Mouse (Mus musculus): ENCODE results near the gene Utp11. TPM values are rescaled to one million over a fixed set of nuclear protein-coding genes. Genes with fewer than 3 reads are reported as not detected.
A peak's percentile ranks its signal among the peaks of the same experiment; 100 is the strongest.
"Not testable (repeated sequence)": the region's sequence is repeated elsewhere in the genome, so short reads cannot be mapped to it uniquely, and the experiment has no call there.

Utp11 gene
- 10 to 100 TPM; 17.3 to 18.7 TPM for total RNA-seq (2021)

- peak; percentile 86 for DNase-seq
These were observed at the start of gene Utp11 for GRCm38 (mm10) chr4:124693135-124693894. Gene Utp11, minus strand, starts transcription at chr4:124693600.

DNA sequence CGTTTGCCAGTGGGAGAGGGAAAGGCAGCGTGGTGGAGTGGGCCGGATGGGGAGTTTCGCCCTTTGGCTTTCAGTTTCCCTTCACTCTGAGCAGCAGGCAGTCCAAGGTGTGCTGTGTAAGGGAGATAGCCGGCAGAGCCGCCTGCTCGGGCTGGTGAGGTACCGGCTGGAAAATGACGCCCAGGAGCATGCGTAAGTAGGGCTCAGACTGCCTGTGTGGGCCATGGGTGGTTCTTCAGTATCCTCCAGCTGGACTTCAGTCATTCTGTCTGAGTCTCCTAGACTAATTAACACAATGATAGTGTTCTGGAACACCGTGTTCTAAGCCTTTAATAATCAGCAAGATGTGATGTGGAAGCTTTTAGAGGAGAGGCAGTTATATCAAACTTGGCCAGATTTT lies 49.4 kb upstream of the Utp11 start:
- DNase-seq: no peak

GRCm38 (mm10) chr4:124741376-124742343 lies 48.3 kb upstream of the Utp11 start, which contains the start of gene Inpp5b:
Gene Inpp5b, plus strand, starts transcription at chr4:124741850.
- DNase-seq: peak; percentile 79

GRCm38 (mm10) chr4:124738783-124739182 lies 45.4 kb upstream of the Utp11 start:
- DNase-seq: no peak

DNA sequence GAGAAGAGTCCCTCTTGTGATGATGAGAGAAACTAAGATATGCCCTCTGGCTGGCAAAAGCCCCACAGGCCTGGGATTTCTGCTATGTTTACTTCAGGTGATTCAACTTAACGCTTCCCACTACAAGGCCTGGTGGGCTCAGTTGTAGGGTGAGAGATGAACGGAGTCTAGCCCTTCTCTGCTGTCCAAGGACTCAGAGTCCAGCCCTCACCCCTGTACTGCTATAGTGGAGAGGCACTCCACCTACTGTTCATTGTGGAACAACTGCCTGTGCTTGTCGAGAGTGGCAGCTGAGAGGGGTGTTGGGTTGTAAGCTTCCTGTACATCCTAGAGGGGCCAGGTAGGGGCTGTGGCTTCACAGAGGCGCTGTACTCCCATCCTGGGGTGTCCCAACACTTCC lies 44.6 kb upstream of the Utp11 start:
- DNase-seq: no peak

DNA sequence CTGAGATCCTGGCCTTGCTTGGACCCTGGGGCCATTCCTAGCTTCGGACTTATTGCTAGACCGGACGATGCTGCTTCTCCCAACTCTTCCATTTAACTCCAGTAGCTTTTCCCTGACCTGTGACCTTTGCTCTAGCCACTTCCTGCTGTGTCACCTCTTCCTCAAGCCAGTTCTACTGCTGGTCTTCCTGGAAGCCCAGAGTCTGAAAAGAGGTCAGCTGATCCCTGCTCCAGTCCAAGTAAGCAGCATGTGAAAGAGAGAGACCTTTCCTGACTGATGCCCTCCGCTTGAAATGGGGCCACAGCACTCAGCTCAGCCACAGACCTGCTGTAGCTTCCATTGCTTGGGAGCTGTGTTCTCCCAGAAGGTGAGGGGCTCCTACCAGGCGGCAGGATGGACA lies 44.1 kb upstream of the Utp11 start:
- DNase-seq: no peak

- DNase-seq: no peak
These were observed 43.6 kb upstream of the Utp11 start for GRCm38 (mm10) chr4:124736952-124737351.

- no peak for DNase-seq
These were observed 32.7 kb upstream of the Utp11 start for GRCm38 (mm10) chr4:124726121-124726520.

DNA sequence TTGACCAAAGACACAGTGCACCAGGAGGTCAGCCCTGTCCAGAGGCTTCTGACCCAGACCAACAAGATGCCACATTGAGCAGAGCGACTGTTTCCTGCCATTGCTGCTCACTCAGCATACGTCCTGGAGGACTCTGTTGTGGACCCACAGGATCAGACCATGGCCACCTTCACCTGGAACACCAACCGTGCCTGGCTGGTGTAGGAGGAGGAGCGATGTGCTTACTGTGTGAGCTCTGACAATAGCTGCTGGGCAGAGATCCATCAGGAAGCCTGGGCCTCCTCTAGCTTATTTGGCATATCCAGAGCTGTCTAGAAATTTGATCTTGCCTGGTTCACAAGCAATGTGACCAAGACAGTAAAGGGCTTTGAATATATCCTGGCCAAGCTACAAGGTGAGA lies 25.7 kb upstream of the Utp11 start:
- DNase-seq: no peak

GRCm38 (mm10) chr4:124714545-124715481 lies 21.4 kb upstream of the Utp11 start, which contains the start of gene Sf3a3:
Gene Sf3a3, plus strand, starts transcription at chr4:124714776.
- DNase-seq: peak; percentile 96

DNA sequence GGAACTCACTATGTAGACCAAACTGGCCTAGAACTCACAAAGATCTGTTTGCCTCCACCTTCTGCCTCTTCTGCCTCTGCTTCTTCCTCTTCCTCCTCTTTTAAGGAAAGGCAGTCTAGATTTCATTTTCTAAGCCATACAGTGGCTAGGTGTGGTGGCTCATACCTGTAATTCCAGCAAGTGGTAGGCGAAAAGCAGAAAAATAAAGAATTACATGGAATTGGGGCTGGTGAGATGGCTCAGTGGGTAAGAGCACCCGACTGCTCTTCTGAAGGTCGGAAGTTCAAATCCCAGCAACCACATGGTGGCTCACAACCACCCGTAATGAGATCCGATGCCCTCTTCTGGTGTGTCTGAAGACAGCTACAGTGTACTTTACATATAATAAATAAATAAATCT lies 20.4 kb upstream of the Utp11 start:
- not testable (repeated sequence) for DNase-seq

- no peak for DNase-seq
These were observed 19.2 kb upstream of the Utp11 start for GRCm38 (mm10) chr4:124712618-124713017.

DNA sequence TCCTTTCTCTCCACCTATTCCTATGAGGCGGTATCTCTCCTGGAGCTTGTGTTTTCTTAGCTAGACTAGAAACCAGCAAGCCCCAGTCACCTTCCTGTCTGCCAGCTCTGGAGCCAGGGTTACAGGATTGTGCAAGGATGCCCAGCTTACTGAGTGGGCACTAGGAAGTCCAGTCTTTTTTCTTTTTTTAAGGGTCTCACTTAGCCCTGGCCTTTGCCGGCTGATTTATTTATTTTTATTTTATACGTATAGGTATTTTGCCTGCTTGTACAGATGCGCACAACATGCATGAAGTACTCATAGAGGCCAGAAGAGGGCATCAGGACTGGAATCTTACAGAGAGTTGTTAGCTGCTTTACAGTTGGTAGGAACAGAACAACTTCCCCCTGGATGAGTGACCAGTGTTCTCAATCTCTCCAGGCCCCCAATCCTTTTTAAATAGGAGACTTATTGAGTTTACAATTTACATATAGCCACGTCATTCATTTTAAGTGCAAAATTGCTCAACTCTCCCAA lies 17.4 kb upstream of the Utp11 start:
- DNase-seq: peak; percentile 63

DNA sequence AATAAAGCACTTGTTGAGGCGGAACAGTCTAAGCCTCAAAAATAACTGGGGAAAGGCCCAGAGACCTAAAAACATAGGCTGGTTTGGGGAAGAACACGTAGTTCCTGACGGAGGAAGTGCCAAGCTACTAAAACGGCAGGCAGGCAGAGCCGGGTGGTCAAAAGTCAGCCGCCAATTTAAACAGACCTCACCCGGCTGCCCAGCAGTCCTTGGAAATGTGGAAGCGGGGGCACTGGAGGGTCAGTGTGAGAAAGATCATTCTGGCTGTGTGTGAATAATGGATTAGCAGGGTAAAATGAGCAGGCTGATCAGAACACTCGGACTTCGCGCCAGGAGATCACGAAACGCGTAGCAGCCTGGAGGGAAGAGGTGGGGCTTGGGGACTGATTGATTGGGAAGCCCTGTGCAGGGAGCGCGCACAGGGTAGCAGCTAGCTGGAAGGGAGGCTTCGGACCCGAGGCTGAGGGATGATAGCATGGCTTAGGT lies 16.6 kb upstream of the Utp11 start:
- peak; percentile 55 for DNase-seq

- DNase-seq: peak; percentile 94
These were observed 15.4 kb upstream of the Utp11 start for GRCm38 (mm10) chr4:124708518-124709477.

- DNase-seq: not testable (repeated sequence)
These were observed 14.8 kb upstream of the Utp11 start for GRCm38 (mm10) chr4:124708200-124708517.

GRCm38 (mm10) chr4:124707381-124708199 lies 14.2 kb upstream of the Utp11 start:
- not testable (repeated sequence) for DNase-seq

- DNase-seq: no peak
These were observed 12.4 kb upstream of the Utp11 start for GRCm38 (mm10) chr4:124705661-124706269.

DNA sequence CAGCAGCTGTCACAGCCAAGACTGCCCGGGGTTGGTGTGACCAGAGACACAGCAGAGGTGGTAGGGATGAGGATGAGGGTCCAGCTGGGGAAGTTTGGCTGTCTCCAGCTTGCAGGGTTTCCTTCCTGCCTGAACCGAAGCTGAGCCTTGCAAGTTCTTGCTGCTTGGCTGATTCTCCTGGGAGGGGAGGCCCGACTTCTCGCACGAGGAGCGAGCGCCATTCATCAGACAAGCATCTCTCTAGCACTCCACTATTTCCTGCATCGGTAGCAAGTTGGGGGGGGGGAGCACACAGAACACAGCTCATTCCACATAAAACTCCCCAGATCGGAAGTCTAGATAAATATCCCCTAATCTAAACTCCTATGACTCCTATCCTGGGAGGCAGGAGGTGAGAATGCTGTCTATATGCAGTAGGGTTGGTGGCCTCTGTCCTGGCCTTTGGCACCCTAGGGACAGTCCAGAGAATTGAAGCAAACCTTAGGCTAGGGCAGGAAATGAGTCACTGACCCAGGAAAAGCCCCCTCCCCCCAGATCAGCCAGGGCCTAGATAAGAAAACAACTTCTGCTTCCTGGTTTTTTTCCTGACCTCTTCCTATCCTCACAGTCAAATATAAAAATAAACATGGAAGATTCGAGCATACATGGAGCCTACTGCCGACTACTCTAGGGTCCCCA lies 11.5 kb upstream of the Utp11 start:
- peak; percentile 68 for DNase-seq
